ENCODE assay signal across 17 mouse cellular contexts in the genomic region with DNA sequence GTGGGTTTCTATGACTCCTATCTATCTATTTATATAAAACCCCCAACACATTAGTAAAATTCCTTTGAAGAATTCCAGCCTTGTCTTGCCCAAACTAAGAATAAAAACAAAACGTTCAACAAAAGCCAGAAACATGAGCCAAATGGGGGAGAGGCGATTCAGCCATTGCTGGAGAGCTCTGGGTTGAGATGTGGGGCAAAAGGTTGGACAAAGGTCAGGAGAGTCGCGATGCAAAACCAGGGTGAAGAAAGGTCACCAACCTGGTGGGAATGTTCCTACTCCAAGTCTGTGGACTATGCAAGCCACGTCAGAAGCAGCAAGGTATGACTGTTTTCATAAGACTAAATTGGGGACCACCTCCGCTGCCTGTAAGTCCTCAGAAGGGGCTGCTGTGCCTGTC. TPM values are rescaled to one million over a fixed set of nuclear protein-coding genes. Genes with fewer than 3 reads are reported as not detected.
"Had no signal": no experiment of that assay in that cellular context is flagged by ENCODE, and none has a peak within 500 bp of the region (broad histone marks: within the 10 kb centered on the region; RNA-seq: fewer than 3 reads in every experiment).

No protein-coding gene starts in this region.

- H3K27me3 ChIP-seq: liver, embryonic 15.5 days; midbrain, embryonic 12.5 days; midbrain, embryonic 15.5 days; neural tube, embryonic 12.5 days; neural tube, embryonic 15.5 days; stomach, embryonic 15.5 days had no signal

- H3K4me1 ChIP-seq: midbrain, embryonic 12.5 days; midbrain, embryonic 15.5 days; neural tube, embryonic 12.5 days; neural tube, embryonic 15.5 days; stomach, embryonic 15.5 days had no signal

- H3K4me2 ChIP-seq: liver, embryonic 12.5 days; liver, embryonic 15.5 days; midbrain, embryonic 12.5 days; midbrain, embryonic 15.5 days; neural tube, embryonic 12.5 days; neural tube, embryonic 15.5 days; stomach, embryonic 15.5 days had no signal

- H3K36me3 ChIP-seq: liver, embryonic 15.5 days; midbrain, embryonic 15.5 days had no signal

- H3K9me3 ChIP-seq: liver, embryonic 12.5 days; liver, embryonic 15.5 days; midbrain, embryonic 12.5 days; midbrain, embryonic 15.5 days; neural tube, embryonic 12.5 days; neural tube, embryonic 15.5 days had no signal

- H3K4me3 ChIP-seq: left cerebral cortex, adult 2 months; liver, embryonic 12.5 days; liver, embryonic 15.5 days; midbrain, embryonic 12.5 days; midbrain, embryonic 15.5 days; neural tube, embryonic 12.5 days; neural tube, embryonic 15.5 days; stomach, embryonic 15.5 days had no signal

- H3K27ac ChIP-seq: left cerebral cortex, adult 2 months; liver, embryonic 12.5 days; liver, embryonic 15.5 days; macrophage; midbrain, embryonic 12.5 days; midbrain, embryonic 15.5 days; neural tube, embryonic 12.5 days; neural tube, embryonic 15.5 days; stomach, embryonic 15.5 days had no signal

- H3K9ac ChIP-seq: liver, embryonic 12.5 days; liver, embryonic 15.5 days; midbrain, embryonic 12.5 days; midbrain, embryonic 15.5 days; neural tube, embryonic 12.5 days; neural tube, embryonic 15.5 days; stomach, embryonic 15.5 days had no signal

- ATAC-seq: intestine, postnatal 0 days; liver, embryonic 12.5 days; midbrain, embryonic 15.5 days had no signal

- DNase-seq: layer of hippocampus, postnatal 36 days; lung, adult 2 months; right cerebral cortex, adult 18-20 months; right cerebral cortex, postnatal 14 days; right cerebral cortex, postnatal 4 days; thymus, postnatal 25 days had no signal

RNA-seq across cellular contexts. Expression of a gene that starts 23.3 kb away (rescaled TPM):
- polyA plus RNA-seq: kidney, embryonic 14.5 days; liver, embryonic 12.5 days; liver, embryonic 15.5 days; macrophage had no signal
